Mouse (Mus musculus): ENCODE measurements around the gene Il18rap. TPM values are rescaled to one million over a fixed set of nuclear protein-coding genes. Genes with fewer than 3 reads are reported as not detected.
"Not testable (repeated sequence)": the region's sequence is repeated elsewhere in the genome, so short reads cannot be mapped to it uniquely, and the experiment has no call there.

Il18rap gene
- total RNA-seq, 2 experiments from 2014 or later = 0.36 to 0.79 TPM

DNA sequence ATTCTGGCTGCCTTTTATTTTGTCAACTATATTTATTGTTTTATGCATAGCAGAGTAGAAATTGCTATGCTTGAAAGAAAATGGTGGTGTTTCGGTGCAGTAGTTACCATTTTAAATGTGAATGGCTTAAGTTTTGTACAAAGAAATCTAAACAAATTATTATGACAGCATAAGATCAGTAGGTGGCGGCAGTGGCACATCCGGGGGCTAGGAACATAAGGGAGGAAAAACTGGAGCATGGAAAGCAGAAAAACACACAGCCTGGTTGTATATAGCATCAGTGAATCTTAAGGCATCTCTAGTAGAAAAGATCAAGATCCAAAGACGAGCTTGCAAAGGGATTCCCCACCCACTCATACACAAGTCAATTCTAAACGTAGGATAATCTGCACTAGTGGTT, 22.4 kb downstream of the Il18rap start:
- no peak for DNase-seq (ENCODE audit: low spot score in 2 of 2)

DNA sequence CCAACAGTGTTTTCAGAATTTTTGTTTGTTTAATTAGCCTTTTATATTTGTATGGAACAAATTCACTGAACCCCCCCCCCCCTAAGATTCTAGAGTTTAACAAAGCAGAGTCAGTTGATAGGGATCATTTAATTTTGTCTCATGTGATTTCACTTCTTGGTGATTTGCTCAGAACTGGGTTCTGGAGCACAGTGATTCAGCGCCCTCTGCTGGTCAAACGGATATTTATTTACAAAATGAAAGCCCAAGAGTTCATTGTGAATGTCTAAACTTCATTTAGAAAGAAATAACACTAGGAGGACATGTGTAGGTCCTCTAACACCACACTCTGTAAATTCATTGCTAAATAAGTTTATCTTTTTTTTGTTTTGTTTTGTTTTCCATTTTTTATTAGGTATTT, 29.5 kb downstream of the Il18rap start:
- no peak for DNase-seq (ENCODE audit: low spot score in 2 of 2)

DNA sequence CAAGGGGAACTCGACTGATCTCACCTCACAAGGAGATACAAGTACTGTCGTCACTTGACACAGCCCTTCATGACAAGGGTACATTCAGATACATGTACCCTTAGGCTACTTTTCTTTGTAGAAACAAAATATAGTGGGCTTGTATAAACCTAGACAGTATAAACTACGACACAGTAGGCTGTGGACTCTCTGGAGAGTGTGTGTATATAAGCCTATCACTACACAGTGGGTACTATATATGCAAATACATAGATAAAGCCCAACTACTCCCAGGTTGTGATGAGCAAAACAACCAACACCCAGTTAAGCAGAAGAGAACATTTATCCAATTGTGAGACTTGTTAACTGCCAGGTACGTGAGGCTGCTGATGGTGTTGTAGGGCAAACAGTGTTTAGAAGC, 31.5 kb downstream of the Il18rap start:
- DNase-seq (ENCODE audit: low spot score in 2 of 2) = no peak

DNA sequence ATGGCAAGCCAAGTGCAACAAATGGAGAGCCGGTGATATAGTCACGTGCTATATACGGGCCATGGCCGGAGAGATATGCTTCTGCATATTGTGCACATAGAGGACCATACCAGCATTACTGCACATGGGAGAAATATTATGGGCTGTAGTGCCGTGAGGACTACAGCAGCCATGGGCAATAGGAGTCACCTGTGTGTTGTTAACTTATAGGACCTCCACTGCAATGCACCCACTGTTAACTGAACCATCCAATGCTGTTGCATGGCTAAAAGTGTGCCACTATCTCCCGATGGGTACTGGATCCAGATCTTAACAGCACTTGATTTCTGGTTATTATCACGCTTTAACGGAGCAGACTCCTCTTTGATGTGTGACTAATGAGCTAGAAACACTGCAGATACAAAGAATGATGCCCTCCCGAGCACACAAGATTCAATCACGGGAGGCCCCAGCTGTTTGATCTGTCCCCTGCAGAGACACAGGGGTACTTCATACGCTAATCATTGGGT, 32.0 kb downstream of the Il18rap start:
- DNase-seq (ENCODE audit: low spot score in 2 of 2) = no peak

DNA sequence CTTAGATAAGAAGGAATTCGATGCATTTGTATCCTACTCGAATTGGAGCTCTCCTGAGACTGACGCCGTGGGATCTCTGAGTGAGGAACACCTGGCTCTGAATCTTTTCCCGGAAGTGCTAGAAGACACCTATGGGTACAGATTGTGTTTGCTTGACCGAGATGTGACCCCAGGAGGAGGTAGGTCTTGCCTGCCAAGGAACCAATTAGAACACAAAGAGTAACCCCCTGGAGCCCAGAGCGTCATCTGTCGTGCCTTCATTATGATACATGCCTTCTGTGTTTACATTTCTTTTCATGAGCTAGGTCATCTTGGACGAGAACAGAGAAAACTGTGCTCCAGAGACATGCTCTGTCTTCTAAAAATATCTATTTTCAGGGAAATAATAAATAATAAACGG, 32.6 kb downstream of the Il18rap start:
- DNase-seq (ENCODE audit: low spot score in 2 of 2) = no peak

DNA sequence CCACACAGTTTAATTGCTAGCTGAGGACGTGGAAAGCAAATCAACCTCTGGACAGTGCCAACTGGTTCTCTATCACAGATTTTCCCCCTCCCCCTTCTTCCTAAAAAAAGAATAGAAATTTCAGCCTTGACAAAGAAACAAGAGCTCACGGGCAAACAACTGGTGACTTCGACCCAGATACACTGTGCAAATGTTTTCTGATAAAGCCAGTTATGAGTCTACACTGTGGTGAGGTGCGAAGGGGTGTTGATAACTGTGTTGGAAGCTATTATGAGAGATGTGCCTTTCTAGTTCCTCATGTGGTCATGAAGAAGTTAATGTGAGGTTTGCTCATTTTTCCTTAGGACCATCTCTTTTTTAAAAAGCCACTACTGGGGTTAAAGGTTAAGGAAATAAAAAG, 54.2 kb downstream of the Il18rap start:
- no peak for DNase-seq (ENCODE audit: low spot score in 2 of 2)

DNA sequence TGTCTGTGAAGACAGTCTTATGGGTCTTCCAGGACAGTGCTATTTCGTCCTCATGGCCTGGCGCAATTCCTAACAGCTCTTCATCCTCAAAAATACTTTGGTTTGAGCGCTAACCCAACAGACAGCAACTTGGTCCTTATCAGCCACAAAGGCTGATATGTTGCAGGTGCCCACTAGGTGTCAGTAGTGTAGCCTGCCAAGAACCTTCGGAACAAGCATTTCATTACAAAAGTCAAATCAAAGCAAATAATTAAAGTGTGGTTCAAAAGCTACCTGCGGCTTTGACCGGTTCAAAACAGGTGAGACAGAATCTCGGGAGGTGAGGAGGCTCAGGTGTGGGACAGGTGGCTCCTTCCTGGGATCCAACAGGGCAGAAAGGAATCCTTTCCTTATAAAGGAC, 64.6 kb downstream of the Il18rap start, which contains the start of gene Slc9a4:
TSS of gene Slc9a4 (plus strand) at position 298 of the 400 bp plus-strand sequence.
- DNase-seq (ENCODE audit: low spot score in 2 of 2) = no peak

DNA sequence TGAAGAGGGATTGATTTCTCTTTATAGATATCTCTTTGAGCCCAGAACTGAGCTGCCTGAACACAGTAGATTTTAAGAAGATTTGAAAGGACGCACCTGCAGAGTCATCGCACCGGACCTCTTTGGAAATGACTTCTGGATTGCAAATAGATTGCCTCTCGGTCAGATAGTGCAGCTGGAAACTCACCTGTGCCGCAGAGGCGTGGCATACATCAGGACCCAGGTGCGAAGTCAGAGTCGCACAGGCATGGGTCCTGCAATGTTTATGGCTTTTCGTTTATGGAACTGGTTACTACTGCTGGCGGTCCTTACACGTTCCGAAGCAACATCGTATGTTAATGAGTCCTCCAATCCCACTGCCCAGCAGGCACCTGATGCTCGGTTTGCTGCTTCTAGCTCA, 65.1 kb downstream of the Il18rap start:
- DNase-seq (ENCODE audit: low spot score in 2 of 2) = no peak

DNA sequence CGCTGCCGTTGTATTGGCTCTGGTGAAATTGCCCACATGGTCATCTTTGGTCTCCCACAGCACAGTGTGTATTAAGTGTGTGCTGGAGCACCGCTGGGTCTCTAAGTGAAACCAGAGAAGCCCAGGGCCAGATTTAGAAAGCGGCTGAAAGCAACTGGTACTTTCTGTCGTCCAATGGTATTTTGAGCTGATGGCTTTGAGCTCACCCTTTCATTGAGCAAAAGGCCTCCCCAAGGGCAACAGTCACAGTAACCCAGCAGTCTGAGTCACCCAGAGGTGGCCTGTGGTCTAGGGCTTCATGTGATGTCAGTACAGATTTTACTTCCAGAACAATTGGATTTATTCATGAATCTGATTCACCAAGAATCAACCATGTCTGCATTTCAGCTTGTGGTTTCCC, 71.6 kb downstream of the Il18rap start:
- no peak for DNase-seq (ENCODE audit: low spot score in 2 of 2)

DNA sequence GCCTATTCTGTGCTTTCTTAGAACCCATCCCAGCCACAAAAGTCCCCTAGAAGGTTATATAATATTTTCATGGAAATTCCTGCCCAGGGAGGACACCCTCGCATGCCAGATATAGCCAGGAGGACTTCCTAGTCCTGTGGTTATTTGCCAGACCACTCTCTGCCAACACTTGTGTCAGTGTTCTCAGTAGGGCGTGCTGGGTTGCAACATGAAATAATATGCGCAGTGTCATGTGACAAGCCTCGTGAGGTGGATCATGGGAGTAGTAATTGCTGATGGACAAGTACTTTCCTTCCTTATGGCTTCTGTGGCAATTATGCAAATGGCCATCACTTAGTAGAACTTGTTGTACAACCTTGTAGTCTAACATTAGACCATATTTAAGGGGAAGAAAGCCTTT, 75.8 kb downstream of the Il18rap start:
- no peak for DNase-seq (ENCODE audit: low spot score in 2 of 2)

DNA sequence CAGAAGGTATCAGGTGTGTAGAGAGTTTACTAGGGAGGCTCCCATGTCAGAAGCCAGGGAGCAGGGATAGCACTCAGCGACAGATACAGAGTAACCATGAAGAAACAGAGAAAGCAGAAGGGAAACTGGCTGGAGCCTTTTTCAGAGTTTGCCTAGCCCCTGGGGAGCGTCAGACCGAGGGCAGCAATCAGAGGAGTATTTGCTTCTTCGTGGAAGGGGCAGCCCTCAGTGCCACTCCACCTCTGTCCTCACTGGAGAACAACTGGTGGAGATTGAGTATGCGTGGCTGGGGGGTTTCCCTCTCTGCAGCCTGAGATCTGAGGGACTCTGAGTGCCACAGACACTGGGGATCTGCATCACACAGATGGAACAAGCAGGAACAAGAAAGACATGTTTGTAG, 82.7 kb downstream of the Il18rap start:
- no peak for DNase-seq (ENCODE audit: low spot score in 2 of 2)

DNA sequence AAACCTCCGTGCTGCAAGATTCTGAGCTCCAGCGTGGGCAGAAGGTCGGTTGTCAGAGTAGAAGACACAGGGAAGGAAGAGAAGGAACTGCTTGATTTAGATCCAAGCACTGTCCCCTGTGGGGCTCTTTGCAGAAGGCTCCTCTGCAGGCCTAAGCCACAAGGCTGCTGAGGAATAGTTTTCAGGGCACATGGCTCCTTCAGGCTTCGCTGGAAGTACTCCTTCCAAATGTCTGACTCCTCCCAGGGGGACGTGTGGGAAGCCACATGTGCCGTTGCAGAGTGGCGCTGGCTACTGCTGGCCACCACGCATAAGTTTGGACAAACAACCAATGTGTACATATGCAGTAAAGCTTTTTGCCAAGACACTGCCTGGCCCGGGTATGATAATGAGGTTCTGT, 84.5 kb downstream of the Il18rap start:
- not testable (repeated sequence) for DNase-seq (ENCODE audit: low spot score in 2 of 2)

DNA sequence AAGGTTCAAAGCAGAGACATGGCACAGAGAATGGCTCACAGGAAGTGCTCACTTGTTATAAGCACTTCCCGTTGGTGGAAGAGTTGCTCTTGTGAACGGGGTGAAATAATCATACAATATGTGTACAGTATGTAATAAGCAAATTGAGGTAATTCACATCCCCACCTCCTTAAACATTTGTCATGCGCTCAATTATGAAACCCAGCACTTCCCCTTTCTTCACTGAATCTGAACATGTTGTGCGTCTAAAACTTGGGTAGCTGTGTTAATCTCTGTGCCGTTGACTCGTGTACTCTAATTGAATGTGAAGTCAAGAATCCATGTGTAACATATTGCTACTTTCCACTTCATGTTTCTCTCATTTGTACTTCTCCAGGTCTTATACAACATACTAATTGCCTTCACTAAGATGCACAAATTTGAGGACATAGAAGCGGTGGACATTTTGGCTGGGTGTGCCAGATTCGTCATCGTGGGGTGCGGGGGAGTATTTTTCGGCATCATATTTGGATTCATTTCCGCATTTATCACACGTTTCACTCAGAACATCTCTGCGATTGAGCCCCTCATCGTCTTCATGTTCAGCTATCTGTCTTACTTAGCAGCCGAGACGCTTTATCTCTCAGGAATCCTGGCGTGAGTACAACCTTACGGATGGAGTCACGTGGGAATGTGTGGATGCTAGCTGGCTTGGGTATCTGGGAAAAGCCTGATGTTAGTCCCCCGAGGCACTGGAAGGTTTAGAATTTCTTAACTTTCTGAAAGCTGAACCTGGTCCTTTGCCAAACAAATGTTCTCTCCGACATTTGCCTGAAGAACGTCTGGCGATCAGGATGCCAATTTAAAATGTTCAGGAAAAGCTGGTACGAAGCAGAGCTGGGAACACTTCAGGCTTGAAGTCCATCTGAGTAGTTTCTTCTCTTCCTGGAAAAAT, 85.5 kb downstream of the Il18rap start:
- DNase-seq (ENCODE audit: low spot score in 2 of 2) = no peak

Other genes with a start within 250 kb of the Il18rap start
- gene Il1rl2, start 190.8 kb upstream of the Il18rap start, total RNA-seq (2021) = 1 to 10 TPM; 4.5 to 5.8 TPM
- 1 to 10 TPM in 1 of 2 experiments, under 1 TPM in 1; 0.98 to 1.3 TPM for gene Il1rl1, start 85.8 kb upstream of the Il18rap start, total RNA-seq (2021)
- gene Il18r1, start 49.8 kb upstream of the Il18rap start, total RNA-seq (2021) = under 1 TPM; 0.34 to 0.59 TPM
- gene Slc9a4, start 64.7 kb downstream of the Il18rap start, total RNA-seq (2021) = under 1 TPM in 1 of 2 experiments, not detected in 1; 0.22 TPM
- gene Slc9a2, start 165.2 kb downstream of the Il18rap start, total RNA-seq (2021) = 1 to 10 TPM in 1 of 2 experiments, under 1 TPM in 1; 0.99 to 1.7 TPM